Mouse (Mus musculus) cerebellum, adult 11 months (tissue): ENCODE results near the gene Shox2.

Source experiments
- DNase-seq: peaks from one replicate; pipeline ENCODE4 v3.0.0; 2022

Gene Shox2

DNA sequence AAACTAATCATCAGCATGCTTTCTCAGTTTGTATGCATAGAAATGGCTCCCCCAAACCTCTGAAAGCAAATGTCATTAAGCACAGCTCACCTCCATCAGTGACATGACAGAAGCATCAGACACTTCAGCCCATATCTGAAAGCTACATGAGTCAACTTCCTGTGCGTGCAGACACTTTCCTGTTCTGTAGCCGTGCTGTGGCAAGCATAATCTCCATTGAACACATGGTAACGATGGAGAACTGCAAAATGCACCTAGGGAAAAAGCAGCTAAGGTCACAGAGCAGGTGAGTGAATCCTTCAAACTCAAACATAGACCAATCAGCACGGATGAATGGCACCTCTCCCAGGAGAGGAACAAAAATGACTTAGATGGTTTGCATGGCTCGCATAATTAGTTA lies 21.6 kb downstream of the Shox2 start:
- no peak for DNase-seq

DNA sequence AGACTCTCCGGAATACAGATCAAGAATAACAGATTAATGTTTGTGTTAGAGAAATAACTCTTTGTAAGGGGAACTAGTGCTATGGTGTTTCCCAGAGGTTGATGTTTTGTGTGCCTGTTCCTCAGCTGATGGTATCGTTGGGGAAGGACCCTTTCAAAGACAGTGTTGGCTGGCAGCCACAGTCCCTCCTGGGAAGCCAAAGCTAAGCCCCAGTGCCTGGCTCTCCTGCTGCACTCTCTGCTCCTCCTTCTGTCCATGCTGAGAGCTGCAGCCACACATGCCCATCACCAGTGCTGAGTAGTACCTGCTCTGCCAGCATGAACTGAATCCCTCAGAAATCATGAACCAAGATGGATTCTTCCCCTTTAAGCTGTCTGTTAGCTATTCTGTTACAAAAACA lies 26.4 kb downstream of the Shox2 start:
- DNase-seq, result no peak

- no peak for DNase-seq
These were observed 41.9 kb downstream of the Shox2 start for GRCm38 (mm10) chr3:66939675-66940074.

DNA sequence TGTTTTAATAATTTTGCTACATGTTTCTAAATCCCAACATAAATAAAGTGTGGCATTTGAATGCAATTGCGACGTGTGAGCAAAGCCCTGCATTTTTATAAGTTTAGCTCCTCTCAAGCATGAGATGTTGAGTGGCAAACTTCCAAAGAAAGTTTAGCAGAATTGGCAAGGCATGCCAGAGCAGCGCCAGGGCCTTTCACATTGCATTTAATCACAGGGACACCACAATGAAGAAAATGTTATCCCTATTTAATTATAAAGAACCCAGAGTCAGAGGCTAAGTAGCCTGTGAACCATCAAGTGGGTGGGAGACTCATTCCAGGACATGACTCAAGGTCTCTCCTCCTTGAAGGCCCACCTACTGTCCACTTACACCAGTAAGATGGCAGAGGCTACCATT lies 59.1 kb downstream of the Shox2 start:
- DNase-seq, result no peak
